Mouse (Mus musculus): ENCODE measurements around the gene Stoml1.
"Not testable (repeated sequence)": the region's sequence is repeated elsewhere in the genome, so short reads cannot be mapped to it uniquely, and the experiment has no call there.

Stoml1 gene

DNA sequence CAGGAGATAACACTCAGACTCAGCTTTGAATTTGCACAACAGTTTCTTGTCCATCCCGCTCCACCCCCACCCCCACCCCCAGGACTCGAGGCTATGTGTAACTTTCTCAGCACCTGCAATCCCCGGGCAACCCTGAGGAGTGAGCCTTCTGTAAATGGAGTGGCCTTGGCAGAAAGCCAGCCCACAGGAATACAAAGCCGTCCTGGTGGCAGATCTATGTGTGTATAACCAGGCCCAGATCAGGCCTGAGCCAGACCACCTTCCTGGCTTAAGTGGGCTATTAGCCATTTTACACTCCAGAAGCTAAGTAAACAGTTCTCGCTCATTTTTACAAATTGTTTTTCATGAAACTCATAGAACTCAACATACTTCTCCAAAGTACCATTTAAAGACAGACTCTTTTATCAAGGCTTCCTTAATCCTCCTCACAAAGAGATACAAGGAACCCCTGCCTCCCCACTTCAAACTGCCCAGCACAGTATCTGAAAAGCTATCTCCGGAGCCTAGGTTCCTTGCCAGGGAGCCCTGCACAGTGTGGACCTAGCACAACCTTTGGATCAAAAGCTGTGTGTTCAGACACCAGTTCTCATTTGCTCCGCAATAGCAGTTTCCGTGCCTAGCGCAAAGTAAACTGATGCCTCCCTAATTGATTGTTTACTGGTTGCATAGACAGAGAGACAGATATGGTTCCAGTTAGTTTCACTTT, 11.0 kb upstream of the Stoml1 start:
- no peak for DNase-seq (ENCODE audit: low spot score in 2 of 2)

DNA sequence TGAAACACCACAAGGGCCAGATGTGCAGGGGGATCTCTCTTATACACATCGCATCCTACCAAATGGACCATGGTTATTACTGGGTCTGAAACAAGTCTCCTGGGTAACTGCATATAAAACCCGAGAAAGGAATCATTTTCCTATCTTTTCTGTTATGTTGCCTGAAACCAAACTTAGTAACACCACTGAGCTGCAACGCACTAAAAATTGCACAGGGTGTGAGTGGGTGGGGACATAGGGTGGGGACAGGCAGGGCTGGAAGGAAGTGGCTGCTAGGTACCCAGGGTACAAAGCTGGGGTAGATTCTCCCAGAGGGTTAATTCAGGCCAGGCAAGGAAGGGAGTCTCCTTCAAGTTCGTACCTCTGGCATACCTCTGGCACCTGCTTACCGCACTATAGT, 10.3 kb upstream of the Stoml1 start:
- DNase-seq (ENCODE audit: low spot score in 2 of 2), result no peak

DNA sequence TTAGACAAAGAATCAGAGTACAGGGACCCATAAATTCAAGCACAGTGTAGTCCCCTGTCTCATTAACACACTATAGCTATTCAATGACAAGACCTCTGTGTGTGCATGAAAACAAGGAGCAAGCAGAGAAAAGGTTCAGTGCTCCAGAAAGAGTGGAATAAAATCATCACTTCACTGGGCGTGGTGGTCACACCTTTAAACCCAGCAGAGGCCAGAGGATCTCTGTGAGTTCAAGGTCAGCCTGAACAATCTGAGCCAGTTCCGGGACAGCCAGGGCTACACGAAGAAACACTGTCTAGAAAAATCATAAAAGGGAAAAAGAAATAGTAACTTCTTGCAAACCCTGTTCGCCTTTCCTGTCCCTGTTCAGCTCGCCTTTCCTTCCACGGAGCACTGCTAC, 9.3 kb upstream of the Stoml1 start:
- DNase-seq (ENCODE audit: low spot score in 2 of 2), result no peak

- no peak for DNase-seq (ENCODE audit: low spot score in 2 of 2)
Observed at GRCm38 (mm10) chr9:58246083-58246591, 6.8 kb upstream of the Stoml1 start.

- DNase-seq (ENCODE audit: low spot score in 2 of 2), result peak; percentile 51 to 60
Observed at GRCm38 (mm10) chr9:58247064-58247759, 5.8 kb upstream of the Stoml1 start.

DNA sequence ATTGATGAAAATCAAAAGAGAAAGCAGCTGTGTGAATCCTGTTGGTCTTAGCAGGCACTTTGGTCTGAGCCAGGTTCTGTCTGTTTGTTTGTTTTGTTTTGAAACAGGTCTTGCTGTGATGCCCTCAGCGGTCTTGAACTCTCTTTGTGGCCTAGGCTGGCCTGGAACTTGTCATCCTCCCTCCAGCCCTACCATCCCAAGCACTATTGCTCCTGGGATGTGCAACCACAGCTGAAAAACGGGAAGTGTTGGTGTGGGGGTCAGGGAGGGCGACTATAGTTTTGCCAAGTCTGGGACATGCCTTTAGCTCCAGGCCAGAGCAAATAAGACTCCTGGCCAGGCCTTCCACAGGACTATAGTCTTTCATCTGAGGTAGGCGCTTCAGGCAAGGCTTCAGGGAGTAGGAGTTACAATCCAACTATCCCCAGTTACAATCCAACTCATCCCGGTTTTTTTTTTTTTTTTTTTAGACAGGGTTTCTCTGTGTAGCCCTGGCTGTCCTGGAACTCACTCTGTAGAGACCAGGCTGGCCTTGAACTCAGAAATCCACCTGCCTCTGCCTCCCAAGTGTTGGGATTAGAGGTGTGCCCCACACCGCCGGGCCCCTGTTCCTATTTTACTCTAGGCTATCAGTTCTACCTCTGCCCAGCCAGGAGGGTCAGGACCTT, 4.1 kb upstream of the Stoml1 start:
- no peak for DNase-seq (ENCODE audit: low spot score in 2 of 2)

DNA sequence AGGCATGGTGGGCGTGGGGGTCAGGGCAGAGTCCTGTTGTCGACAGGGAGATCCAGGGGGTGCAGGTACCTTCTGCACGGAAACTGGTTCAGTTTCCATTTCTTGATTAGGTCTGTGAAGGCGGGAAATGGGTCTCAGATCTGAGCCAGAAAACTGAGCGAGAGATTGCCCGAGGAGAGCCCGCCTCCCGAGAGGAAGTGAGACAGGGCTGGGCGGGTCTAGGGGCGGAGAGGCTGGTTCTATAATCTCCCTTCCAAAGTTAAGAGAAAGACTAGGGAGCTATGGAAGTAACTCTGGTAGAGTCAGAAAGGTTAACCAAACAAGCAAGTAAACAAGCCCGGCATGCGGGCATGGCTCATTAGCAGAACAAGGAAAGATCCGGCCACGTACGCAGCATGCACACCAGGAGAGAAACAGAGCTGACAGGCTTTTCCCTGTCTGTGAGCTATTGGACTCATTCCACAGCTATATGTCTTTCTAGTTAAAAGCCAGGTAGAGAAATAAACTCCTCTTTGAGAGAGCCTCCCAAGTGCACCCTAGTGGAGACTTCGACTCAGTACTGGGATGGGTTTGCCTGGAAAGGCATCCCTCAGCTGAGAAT, 3.3 kb upstream of the Stoml1 start, which contains the start of gene Pml:
Gene Pml (minus strand): TSS at position 195 of the 601 bp plus-strand sequence.
- peak in 1 of 2 experiments; percentile 41 for DNase-seq (ENCODE audit: low spot score in 2 of 2)

- DNase-seq (ENCODE audit: low spot score in 2 of 2), result no peak
Observed at GRCm38 (mm10) chr9:58250322-58250721, 2.6 kb upstream of the Stoml1 start.

DNA sequence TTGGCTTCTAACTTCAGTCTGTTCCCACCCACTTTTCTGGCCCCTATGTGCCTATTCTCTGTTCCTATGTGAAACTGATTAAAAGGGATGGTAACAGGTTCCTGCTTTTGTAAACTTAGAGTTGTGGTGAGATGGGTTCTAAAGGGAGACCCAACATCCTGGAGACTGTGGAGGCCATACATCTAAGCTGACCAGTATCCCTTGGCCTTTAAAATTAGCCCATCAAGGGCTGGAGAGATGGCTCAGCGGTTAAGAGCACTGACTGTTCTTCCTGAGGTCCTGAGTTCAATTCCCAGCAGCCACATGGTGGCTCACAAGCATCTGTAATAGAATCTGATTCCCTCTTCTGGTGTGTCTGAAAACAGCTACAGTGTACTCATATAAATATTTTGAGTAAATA, 2.2 kb upstream of the Stoml1 start:
- not testable (repeated sequence) for DNase-seq (ENCODE audit: low spot score in 2 of 2)

DNA sequence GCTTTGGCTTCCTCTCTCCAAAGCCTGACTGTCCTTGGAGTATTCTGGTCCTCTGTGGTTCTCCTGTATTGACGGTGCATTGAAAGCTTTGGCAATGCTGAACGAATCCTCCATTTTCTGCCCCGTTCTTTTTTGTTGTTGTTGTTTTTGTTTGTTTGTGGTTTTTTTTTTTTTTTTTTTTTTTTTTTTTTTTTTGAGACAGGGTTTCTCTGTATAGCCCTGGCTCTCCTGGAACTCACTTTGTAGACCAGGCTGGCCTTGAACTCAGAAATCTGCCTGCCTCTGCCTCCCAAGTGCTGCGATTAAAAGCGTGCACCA, 800 bp downstream of the Stoml1 start:
- not testable (repeated sequence) for DNase-seq (ENCODE audit: low spot score in 2 of 2)

- no peak for DNase-seq (ENCODE audit: low spot score in 2 of 2)
Observed at GRCm38 (mm10) chr9:58255105-58255504, 2.1 kb downstream of the Stoml1 start.

GRCm38 (mm10) chr9:58255704-58256685, 3.0 kb downstream of the Stoml1 start:
- no peak for DNase-seq (ENCODE audit: low spot score in 2 of 2)

DNA sequence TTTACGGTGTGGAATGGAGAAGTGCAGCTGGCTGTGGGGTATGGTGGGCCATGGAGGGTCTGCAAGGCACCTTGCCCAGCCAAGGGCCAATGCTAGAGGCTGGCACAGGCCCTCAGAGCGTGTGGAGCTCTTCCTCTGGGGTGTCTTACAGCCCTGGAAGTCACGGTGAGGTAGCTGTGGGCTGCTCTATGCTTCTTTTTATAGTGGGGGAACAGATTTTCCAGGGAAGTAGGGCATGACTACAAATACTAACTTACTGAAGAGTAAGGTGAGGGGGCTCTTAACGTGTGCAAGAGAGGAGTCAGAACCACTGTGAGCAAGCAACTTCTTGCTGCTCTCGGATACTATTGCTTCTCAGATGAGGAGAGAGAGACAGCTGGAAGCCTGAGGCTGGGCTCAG, 9.5 kb downstream of the Stoml1 start:
- no peak for DNase-seq (ENCODE audit: low spot score in 2 of 2)

- no peak for DNase-seq (ENCODE audit: low spot score in 2 of 2)
Observed at GRCm38 (mm10) chr9:58265368-58265767, 12.4 kb downstream of the Stoml1 start.

- DNase-seq (ENCODE audit: low spot score in 2 of 2), result no peak
Observed at GRCm38 (mm10) chr9:58266571-58267011, 13.6 kb downstream of the Stoml1 start.

DNA sequence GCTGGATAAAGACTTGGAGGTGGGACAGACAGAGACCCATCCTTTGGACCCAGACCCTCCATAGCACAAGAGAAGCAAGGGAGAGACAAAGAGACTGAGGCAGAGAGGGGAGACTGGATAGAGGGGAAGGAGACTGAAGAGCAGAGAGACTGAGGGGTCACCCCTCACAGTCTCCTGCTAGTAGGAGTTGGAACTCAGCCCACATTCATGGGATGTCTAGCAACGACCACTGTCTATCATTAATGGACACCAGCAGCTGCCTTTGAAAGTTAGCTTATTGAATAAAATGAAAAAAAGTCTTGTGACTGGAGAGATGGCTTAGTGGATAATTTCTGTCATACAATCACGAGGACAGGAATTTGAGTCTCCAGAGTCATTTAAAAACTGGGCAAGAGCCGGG, 14.1 kb downstream of the Stoml1 start:
- no peak for DNase-seq (ENCODE audit: low spot score in 2 of 2)

- DNase-seq (ENCODE audit: low spot score in 2 of 2), result peak in 1 of 2 experiments; percentile 47
Observed at GRCm38 (mm10) chr9:58268384-58269313, 15.7 kb downstream of the Stoml1 start.

GRCm38 (mm10) chr9:58270081-58270480, 17.1 kb downstream of the Stoml1 start:
- DNase-seq (ENCODE audit: low spot score in 2 of 2), result no peak

DNA sequence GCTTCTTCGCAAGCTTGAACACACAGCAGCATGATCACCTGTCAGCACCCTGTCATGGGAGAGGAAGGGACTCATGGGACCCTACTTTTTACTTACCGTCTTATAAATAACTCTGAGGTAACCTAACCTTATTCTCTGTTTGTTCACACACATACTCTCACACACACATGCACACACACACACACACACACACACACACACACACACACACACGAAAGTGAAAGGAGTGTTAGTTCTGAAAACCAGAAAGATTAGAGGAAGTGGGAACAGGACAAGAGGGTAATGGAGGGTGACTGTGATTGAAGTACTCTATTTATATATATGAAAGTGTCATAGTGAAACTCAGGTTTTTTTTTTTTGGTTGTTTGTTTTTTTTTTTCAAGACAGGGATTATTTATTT, 18.1 kb downstream of the Stoml1 start:
- DNase-seq (ENCODE audit: low spot score in 2 of 2), result no peak

GRCm38 (mm10) chr9:58271551-58271950, 18.6 kb downstream of the Stoml1 start:
- DNase-seq (ENCODE audit: low spot score in 2 of 2), result not testable (repeated sequence)
